Mouse (Mus musculus) midbrain, embryonic 13.5 days (tissue): ENCODE results near the gene Dmwd. TPM values are rescaled to one million over a fixed set of nuclear protein-coding genes. Genes with fewer than 3 reads are reported as not detected.

ENCODE experiments used
- ATAC-seq: fragments of 200-750 bp; cut with Nextera tagmentation; 2 replicates; pipeline ENCODE4 v1.8.0; 2017; ENCODE audit warnings: mild to moderate bottlenecking, moderate TSS enrichment, moderate library complexity
- H3K27ac ChIP-seq: fragments of 300-500 bp; sonication (generic); 2 replicates; pipeline ENCODE4 v1.5.1; 2015; ENCODE audit warnings: inconsistent platforms, mild to moderate bottlenecking, moderate library complexity
- H3K27me3 ChIP-seq: fragments of 300-500 bp; sonication (generic); 2 replicates; pipeline ENCODE4 v1.6.1; 2015; ENCODE audit warnings: mild to moderate bottlenecking, inconsistent platforms
- H3K36me3 ChIP-seq: fragments of 300-500 bp; sonication (generic); 2 replicates; pipeline ENCODE4 v1.6.1; 2015; ENCODE audit warnings: mild to moderate bottlenecking, inconsistent platforms
- H3K4me1 ChIP-seq: fragments of 300-500 bp; sonication (generic); replicated peaks from 2 replicates; pipeline ENCODE4 v1.6.1; 2015; ENCODE audit warnings: inconsistent platforms
- H3K4me2 ChIP-seq: fragments of 300-500 bp; sonication (generic); replicated peaks from 2 replicates; pipeline ENCODE4 v1.6.1; 2015; ENCODE audit warnings: moderate library complexity, mild to moderate bottlenecking, inconsistent platforms
- H3K4me3 ChIP-seq: fragments of 300-500 bp; sonication (generic); replicated peaks from 2 replicates; pipeline ENCODE4 v1.5.1; 2015; ENCODE audit warnings: mild to moderate bottlenecking, inconsistent platforms
- H3K9ac ChIP-seq: fragments of 300-500 bp; sonication (generic); replicated peaks from 2 replicates; pipeline ENCODE4 v1.6.1; 2015; ENCODE audit warnings: mild to moderate bottlenecking, inconsistent platforms
- H3K9me3 ChIP-seq: fragments of 300-500 bp; sonication (generic); 2 replicates; pipeline ENCODE4 v1.6.1; 2016; ENCODE audit warnings: mild to moderate bottlenecking, inconsistent platforms
- WGBS: fragments of 180-500 bp; shearing (Covaris S2); methylation state at CpG from one replicate; pipeline ENCODE4 v1.1.7; 2015; 5-methylcytosine and 5-hydroxymethylcytosine counted together
- microRNA-seq: library from miRNA; unstranded; fragments of <30 nt; microRNA quantifications from one replicate; pipeline ENCODE4, GENCODE M21; 2016
- polyA plus RNA-seq: library from polyadenylated mRNA; unstranded; fragments of >200 nt; fragmentation: Nextera tagmentation; extraction: Ambion mirVana; gene quantifications from 2 replicates; pipeline ENCODE4 v1.2.1, GENCODE M21; 2015

Gene Dmwd
- polyA plus RNA-seq, 1 experiment from 2014 or later: 25.3 TPM

DNA sequence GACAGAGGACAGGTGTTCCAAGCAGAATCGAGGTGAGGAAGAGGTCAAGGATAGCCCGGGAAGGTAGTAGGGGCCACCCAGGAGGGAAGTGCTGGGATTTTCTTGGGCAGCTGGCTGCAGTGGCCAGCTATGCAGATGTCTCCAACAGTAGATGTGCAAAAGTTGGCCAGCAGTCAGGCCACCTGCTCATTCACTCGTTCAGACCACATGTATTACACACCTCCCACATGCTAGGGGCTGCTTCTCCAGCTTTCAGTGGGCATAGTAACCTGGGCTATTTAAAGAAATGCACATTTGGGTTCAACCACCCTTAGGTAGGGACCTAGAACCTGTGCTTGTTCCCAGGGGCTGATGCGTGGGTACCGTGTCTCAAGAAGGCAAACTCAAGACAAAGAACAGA lies 51.7 kb downstream of the Dmwd start:
- 90% methylated on average over 5 of the region's 5 CpGs for WGBS
- no peaks in the 10 kb centered on the region for H3K9me3 ChIP-seq
- H3K27ac ChIP-seq: no peak overlapping the region
- no peak overlapping the region for H3K4me3 ChIP-seq
- no peak overlapping the region for H3K9ac ChIP-seq
- H3K4me1 ChIP-seq: peaks cover 15% of the 10 kb centered on the region
- no peak overlapping the region for H3K4me2 ChIP-seq
- no peaks in the 10 kb centered on the region for H3K27me3 ChIP-seq
- ATAC-seq: no peak
- peaks cover 12% of the 10 kb centered on the region for H3K36me3 ChIP-seq

- no peak for ATAC-seq
- peaks cover 12% of the 10 kb centered on the region for H3K36me3 ChIP-seq
- peaks cover 19% of the 10 kb centered on the region for H3K4me1 ChIP-seq
- no peak overlapping the region for H3K9ac ChIP-seq
- no peak overlapping the region for H3K4me3 ChIP-seq
- H3K27ac ChIP-seq: no peak overlapping the region
- WGBS: 94% methylated on average over 5 of the region's 5 CpGs
- no peaks in the 10 kb centered on the region for H3K27me3 ChIP-seq
- H3K9me3 ChIP-seq: no peaks in the 10 kb centered on the region
- H3K4me2 ChIP-seq: no peak overlapping the region
Observed at GRCm38 (mm10) chr7:19129396-19129795, 53.4 kb downstream of the Dmwd start.

- peak; percentile 1; the same call in 1 of the 2 replicates for ATAC-seq
- H3K4me3 ChIP-seq: peak overlapping the region; percentile 44
- H3K27me3 ChIP-seq: no peaks in the 10 kb centered on the region
- H3K27ac ChIP-seq: peak overlapping the region; percentile 94
- H3K9me3 ChIP-seq: no peaks in the 10 kb centered on the region
- H3K4me2 ChIP-seq: peak overlapping the region; percentile 55
- peaks cover 23% of the 10 kb centered on the region for H3K36me3 ChIP-seq
- 34% methylated on average over 4 of the region's 4 CpGs for WGBS
- peak overlapping the region; percentile 67; the same call in 1 of the 2 replicates for H3K9ac ChIP-seq
- peaks cover 19% of the 10 kb centered on the region for H3K4me1 ChIP-seq
Observed at GRCm38 (mm10) chr7:19130657-19131056, 54.6 kb downstream of the Dmwd start.

GRCm38 (mm10) chr7:19131324-19131848 lies 55.4 kb downstream of the Dmwd start:
- peak overlapping the region; percentile 94 for H3K27ac ChIP-seq
- H3K9me3 ChIP-seq: no peaks in the 10 kb centered on the region
- no peaks in the 10 kb centered on the region for H3K27me3 ChIP-seq
- H3K9ac ChIP-seq: peak overlapping the region; percentile 67
- peak overlapping the region; percentile 44 for H3K4me3 ChIP-seq
- peak overlapping the region; percentile 55 for H3K4me2 ChIP-seq
- under 1% methylated on average over 39 of the region's 39 CpGs for WGBS
- peaks cover 19% of the 10 kb centered on the region for H3K4me1 ChIP-seq
- peaks cover 30% of the 10 kb centered on the region for H3K36me3 ChIP-seq
- ATAC-seq: peak; percentile 99

Small RNAs within 50 kb of the gene (microRNA-seq; reads per million reads assigned to microRNA genes)
- gene Mir3100: 0.62 reads per million

Other genes with a start within 250 kb of the Dmwd start
- 0.40 and 0.44 TPM in 2 replicates for gene Mill2, start 236.3 kb upstream of the Dmwd start, polyA plus RNA-seq
- gene Pglyrp1, start 204.9 kb upstream of the Dmwd start, polyA plus RNA-seq: 9.2 and 12.8 TPM in 2 replicates
- gene Ccdc61, start 165.8 kb upstream of the Dmwd start, polyA plus RNA-seq: 20.0 and 23.6 TPM in 2 replicates
- gene Nova2, start 150.3 kb upstream of the Dmwd start, polyA plus RNA-seq: 16.5 and 18.6 TPM in 2 replicates
- gene Nanos2, start 88.8 kb upstream of the Dmwd start, polyA plus RNA-seq: 0.26 and 0.58 TPM in 2 replicates
- 3.8 and 4.2 TPM in 2 replicates for gene Mypop, start 85.0 kb upstream of the Dmwd start, polyA plus RNA-seq
- gene Irf2bp1, start 72.2 kb upstream of the Dmwd start, polyA plus RNA-seq: 21.6 and 29.4 TPM in 2 replicates
- gene Foxa3, start 52.7 kb upstream of the Dmwd start, polyA plus RNA-seq: not detected in 2 replicates
- 31.8 and 37.2 TPM in 2 replicates for gene Sympk, start 51.9 kb upstream of the Dmwd start, polyA plus RNA-seq
- 0.09 TPM in 1 of 2 replicates, not detected in the other for gene Rsph6a, start 21.5 kb upstream of the Dmwd start, polyA plus RNA-seq
- 8.8 and 15.6 TPM in 2 replicates for gene Dmpk, start 7.6 kb downstream of the Dmwd start, polyA plus RNA-seq
- gene Six5, start 18.4 kb downstream of the Dmwd start, polyA plus RNA-seq: 2.7 and 3.2 TPM in 2 replicates
- 1.6 and 1.9 TPM in 2 replicates for gene Gm4969, start 42.1 kb downstream of the Dmwd start, polyA plus RNA-seq
- 19.6 and 20.6 TPM in 2 replicates for gene Fbxo46, start 43.6 kb downstream of the Dmwd start, polyA plus RNA-seq
- gene Qpctl, start 73.1 kb downstream of the Dmwd start, polyA plus RNA-seq: 22.5 and 23.9 TPM in 2 replicates
- 124 and 126 TPM in 2 replicates for gene Snrpd2, start 73.5 kb downstream of the Dmwd start, polyA plus RNA-seq
- gene Gipr, start 89.9 kb downstream of the Dmwd start, polyA plus RNA-seq: 2.6 and 3.4 TPM in 2 replicates
- gene Eml2, start 100.2 kb downstream of the Dmwd start, polyA plus RNA-seq: 6.3 and 10.0 TPM in 2 replicates
- gene Gpr4, start 136.3 kb downstream of the Dmwd start, polyA plus RNA-seq: 1.8 and 1.9 TPM in 2 replicates
- gene Opa3, start 152.1 kb downstream of the Dmwd start, polyA plus RNA-seq: 39.4 and 40.5 TPM in 2 replicates
- gene Vasp, start 195.6 kb downstream of the Dmwd start, polyA plus RNA-seq: 28.6 and 38.0 TPM in 2 replicates
- gene Ppm1n, start 203.8 kb downstream of the Dmwd start, polyA plus RNA-seq: 0.34 and 0.88 TPM in 2 replicates
- 97.4 and 102 TPM in 2 replicates for gene Rtn2, start 206.4 kb downstream of the Dmwd start, polyA plus RNA-seq
- not detected in 2 replicates for gene Fosb, start 233.8 kb downstream of the Dmwd start, polyA plus RNA-seq